Mouse (Mus musculus): ENCODE data around the gene Prmt6. TPM values are rescaled to one million over a fixed set of nuclear protein-coding genes. Genes with fewer than 3 reads are reported as not detected.
A peak's percentile ranks its signal among the peaks of the same experiment; 100 is the strongest.

The Prmt6 gene
- 21.7 and 22.7 TPM in 2 replicates for polyA plus RNA-seq (2015; fragmentation: Nextera tagmentation; extraction: Ambion mirVana)

GRCm38 (mm10) chr3:110250839-110251700 lies at the start of gene Prmt6:
Gene Prmt6 (minus strand): TSS chr3:110250998.
- 18% methylated on average over 38 of the region's 38 CpGs for WGBS
- H3K9ac ChIP-seq (ENCODE audit: low read depth, low read length): peak within 1 kb of the TSS; percentile 97
- no peaks in the 10 kb centered on the region; the same call in 1 of the 2 replicates for H3K36me3 ChIP-seq (ENCODE audit: control insufficient read depth, insufficient read depth, low read length)

GRCm38 (mm10) chr3:110290485-110291045 lies 39.8 kb upstream of the Prmt6 start:
- Histone ChIP-seq H3K4me2 (ENCODE audit: low read length) (no peak overlapping the region), H3K27ac (ENCODE audit: low read depth, low read length) (no peak overlapping the region), H3K4me3 (ENCODE audit: low read length) (no peak overlapping the region), H3K27me3 (replicated peaks; ENCODE audit: control insufficient read depth, insufficient read depth, low read length) (no peaks in the 10 kb centered on the region), H3K4me1 (ENCODE audit: control insufficient read depth, insufficient read depth, low read depth, low read length) (no peaks in the 10 kb centered on the region), H3K9ac (ENCODE audit: low read depth, low read length) (no peak overlapping the region), H3K36me3 (ENCODE audit: control insufficient read depth, insufficient read depth, low read length) (no peaks in the 10 kb centered on the region), H3K9me3 (ENCODE audit: control insufficient read depth, low read length) (no peaks in the 10 kb centered on the region)
- whole genome bisulfite sequencing: 79% methylated on average over 8 of the region's 8 CpGs
- no peak for ATAC-seq

More at GRCm38 (mm10) chr3:110250839-110251700, at the start of gene Prmt6:
- H3K4me2 ChIP-seq (ENCODE audit: low read length): peak within 1 kb of the TSS; percentile 68
- ATAC-seq: peak; percentile 96
- peaks cover 8% of the 10 kb centered on the region for H3K4me1 ChIP-seq (ENCODE audit: control insufficient read depth, insufficient read depth, low read depth, low read length)
- peak within 1 kb of the TSS; percentile 92 for H3K4me3 ChIP-seq (ENCODE audit: low read length)
- H3K9me3 ChIP-seq (ENCODE audit: control insufficient read depth, low read length): no peaks in the 10 kb centered on the region
- H3K27ac ChIP-seq (ENCODE audit: low read depth, low read length): peak within 1 kb of the TSS; percentile 96
- H3K27me3 ChIP-seq (replicated peaks; ENCODE audit: control insufficient read depth, insufficient read depth, low read length): no peaks in the 10 kb centered on the region

- no peak overlapping the region for H3K9ac ChIP-seq (ENCODE audit: low read depth, low read length)
- H3K36me3 ChIP-seq (ENCODE audit: control insufficient read depth, insufficient read depth, low read length): no peaks in the 10 kb centered on the region
- 68% methylated on average over 5 of the region's 5 CpGs for WGBS
- no peaks in the 10 kb centered on the region for H3K4me1 ChIP-seq (ENCODE audit: control insufficient read depth, insufficient read depth, low read depth, low read length)
- H3K9me3 ChIP-seq (ENCODE audit: control insufficient read depth, low read length): no peaks in the 10 kb centered on the region
- no peak for ATAC-seq
- H3K4me3 ChIP-seq (ENCODE audit: low read length): no peak overlapping the region
- H3K4me2 ChIP-seq (ENCODE audit: low read length): no peak overlapping the region
- H3K27me3 ChIP-seq (replicated peaks; ENCODE audit: control insufficient read depth, insufficient read depth, low read length): no peaks in the 10 kb centered on the region
- H3K27ac ChIP-seq (ENCODE audit: low read depth, low read length): no peak overlapping the region
Observed at GRCm38 (mm10) chr3:110282651-110283050, 31.9 kb upstream of the Prmt6 start.

- no peak for ATAC-seq
- H3K36me3 ChIP-seq (ENCODE audit: control insufficient read depth, insufficient read depth, low read length): no peaks in the 10 kb centered on the region
- H3K27ac ChIP-seq (ENCODE audit: low read depth, low read length): no peak overlapping the region
- H3K9ac ChIP-seq (ENCODE audit: low read depth, low read length): no peak overlapping the region
- WGBS: 48% methylated on average over 2 of the region's 2 CpGs
- H3K4me3 ChIP-seq (ENCODE audit: low read length): no peak overlapping the region
- H3K4me2 ChIP-seq (ENCODE audit: low read length): no peak overlapping the region
- no peaks in the 10 kb centered on the region for H3K9me3 ChIP-seq (ENCODE audit: control insufficient read depth, low read length)
- no peaks in the 10 kb centered on the region for H3K27me3 ChIP-seq (replicated peaks; ENCODE audit: control insufficient read depth, insufficient read depth, low read length)
- no peaks in the 10 kb centered on the region for H3K4me1 ChIP-seq (ENCODE audit: control insufficient read depth, insufficient read depth, low read depth, low read length)
Observed at GRCm38 (mm10) chr3:110267790-110268189, 17.0 kb upstream of the Prmt6 start.

GRCm38 (mm10) chr3:110253105-110253504 lies 2.3 kb upstream of the Prmt6 start:
- Histone ChIP-seq H3K27me3 (replicated peaks; ENCODE audit: control insufficient read depth, insufficient read depth, low read length) (no peaks in the 10 kb centered on the region), H3K9me3 (ENCODE audit: control insufficient read depth, low read length) (no peaks in the 10 kb centered on the region), H3K27ac (ENCODE audit: low read depth, low read length) (no peak overlapping the region), H3K4me3 (ENCODE audit: low read length) (no peak overlapping the region), H3K4me1 (ENCODE audit: control insufficient read depth, insufficient read depth, low read depth, low read length) (peaks cover 8% of the 10 kb centered on the region), H3K36me3 (ENCODE audit: control insufficient read depth, insufficient read depth, low read length) (no peaks in the 10 kb centered on the region), H3K9ac (ENCODE audit: low read depth, low read length) (no peak overlapping the region), H3K4me2 (ENCODE audit: low read length) (no peak overlapping the region)
- WGBS: 93% methylated on average over 4 of the region's 4 CpGs
- ATAC-seq: no peak

- WGBS: under 1% methylated on average over 85 of the region's 89 CpGs
- ATAC-seq: peak; percentile 89
- Histone ChIP-seq H3K9ac (ENCODE audit: low read depth, low read length) (peak overlapping the region; percentile 97), H3K36me3 (ENCODE audit: control insufficient read depth, insufficient read depth, low read length) (no peaks in the 10 kb centered on the region; the same call in 1 of the 2 replicates), H3K27ac (ENCODE audit: low read depth, low read length) (peak overlapping the region; percentile 96), H3K4me3 (ENCODE audit: low read length) (peak overlapping the region; percentile 92), H3K27me3 (replicated peaks; ENCODE audit: control insufficient read depth, insufficient read depth, low read length) (no peaks in the 10 kb centered on the region), H3K9me3 (ENCODE audit: control insufficient read depth, low read length) (no peaks in the 10 kb centered on the region), H3K4me2 (ENCODE audit: low read length) (peak overlapping the region; percentile 68), H3K4me1 (ENCODE audit: control insufficient read depth, insufficient read depth, low read depth, low read length) (peaks cover 8% of the 10 kb centered on the region)
Observed at GRCm38 (mm10) chr3:110249891-110250838, 633 bp downstream of the Prmt6 start.

- 79% methylated on average over 1 of the region's 1 CpGs for WGBS
Observed at GRCm38 (mm10) chr3:110236819-110237463, 13.9 kb downstream of the Prmt6 start.

More at GRCm38 (mm10) chr3:110236819-110237463, 13.9 kb downstream of the Prmt6 start:
- Histone ChIP-seq H3K27ac (ENCODE audit: low read depth, low read length) (no peak overlapping the region), H3K4me1 (ENCODE audit: control insufficient read depth, insufficient read depth, low read depth, low read length) (no peaks in the 10 kb centered on the region), H3K36me3 (ENCODE audit: control insufficient read depth, insufficient read depth, low read length) (no peaks in the 10 kb centered on the region), H3K4me2 (ENCODE audit: low read length) (no peak overlapping the region), H3K9me3 (ENCODE audit: control insufficient read depth, low read length) (no peaks in the 10 kb centered on the region), H3K4me3 (ENCODE audit: low read length) (no peak overlapping the region), H3K9ac (ENCODE audit: low read depth, low read length) (no peak overlapping the region), H3K27me3 (replicated peaks; ENCODE audit: control insufficient read depth, insufficient read depth, low read length) (no peaks in the 10 kb centered on the region)
- peak; percentile 37; the same call in 1 of the 2 replicates for ATAC-seq
